Mouse (Mus musculus) granulocyte monocyte progenitor cell, adult 5-6 weeks (primary cell): Measurements from ENCODE around the gene Wwox. TPM values are rescaled to one million over a fixed set of nuclear protein-coding genes. Genes with fewer than 3 reads are reported as not detected.
A peak's percentile ranks its signal among the peaks of the same experiment; 100 is the strongest.

Experiments
- ATAC-seq: replicated peaks from 2 replicates; pipeline ENCODE4 v1.8.0; 2016; ENCODE audit warnings: mild to moderate bottlenecking, moderate TSS enrichment, inconsistent platforms; ENCODE audit not compliant: poor library complexity, severe bottlenecking
- total RNA-seq, 2 experiments: library from RNA; stranded (forward) in 1 of 2; stranded (reverse) in 1 of 2; fragments of 200-712, 200-1000 nt in 1 of 2; fragments of >200 nt in 1 of 2; fragmentation: Nextera tagmentation in 1 of 2; gene quantifications; 2 replicates each; pipeline ENCODE4 v1.2.3; 2014 to 2017

The Wwox gene
- total RNA-seq, 2 experiments from 2014 or later = 13.6 to 25.5 TPM

- ATAC-seq = no peak
Measured at GRCm38 (mm10) chr8:115045746-115046145, 606.3 kb downstream of the Wwox start.

GRCm38 (mm10) chr8:115046496-115046895 lies 607.0 kb downstream of the Wwox start:
- ATAC-seq = peak; percentile 46

- no peak for ATAC-seq
Measured at GRCm38 (mm10) chr8:115058193-115058835, 618.9 kb downstream of the Wwox start.

- ATAC-seq = no peak
Measured at GRCm38 (mm10) chr8:115063623-115064022, 624.2 kb downstream of the Wwox start.

GRCm38 (mm10) chr8:115064691-115065090 lies 625.2 kb downstream of the Wwox start:
- ATAC-seq = no peak

GRCm38 (mm10) chr8:115065386-115065785 lies 625.9 kb downstream of the Wwox start:
- no peak for ATAC-seq

- no peak for ATAC-seq
Measured at GRCm38 (mm10) chr8:115066550-115067058, 627.1 kb downstream of the Wwox start.

- no peak for ATAC-seq
Measured at GRCm38 (mm10) chr8:115068723-115069122, 629.3 kb downstream of the Wwox start.

- peak; percentile 84 for ATAC-seq
Measured at GRCm38 (mm10) chr8:115070225-115070624, 630.8 kb downstream of the Wwox start.

- ATAC-seq = no peak
Measured at GRCm38 (mm10) chr8:115071231-115071630, 631.8 kb downstream of the Wwox start.

- no peak for ATAC-seq
Measured at GRCm38 (mm10) chr8:115078296-115078695, 638.8 kb downstream of the Wwox start.

GRCm38 (mm10) chr8:115081302-115082207 lies 642.1 kb downstream of the Wwox start:
- no peak for ATAC-seq

GRCm38 (mm10) chr8:115088162-115088561 lies 648.7 kb downstream of the Wwox start:
- ATAC-seq = no peak

GRCm38 (mm10) chr8:115089744-115090143 lies 650.3 kb downstream of the Wwox start:
- no peak for ATAC-seq

GRCm38 (mm10) chr8:115090202-115090601 lies 650.7 kb downstream of the Wwox start:
- no peak for ATAC-seq

GRCm38 (mm10) chr8:115095548-115095947 lies 656.1 kb downstream of the Wwox start:
- ATAC-seq = peak; percentile 61

GRCm38 (mm10) chr8:115097988-115098562 lies 658.6 kb downstream of the Wwox start:
- ATAC-seq = no peak

GRCm38 (mm10) chr8:115109309-115109708 lies 669.9 kb downstream of the Wwox start:
- no peak for ATAC-seq

GRCm38 (mm10) chr8:115110423-115110822 lies 671.0 kb downstream of the Wwox start:
- peak; percentile 95 for ATAC-seq

- no peak for ATAC-seq
Measured at GRCm38 (mm10) chr8:115112062-115112461, 672.6 kb downstream of the Wwox start.

GRCm38 (mm10) chr8:115114498-115114897 lies 675.0 kb downstream of the Wwox start:
- no peak for ATAC-seq
